Mouse (Mus musculus) liver, adult 2 months (tissue): ENCODE results near the gene Srrd.

Experiments
- CTCF ChIP-seq: fragments of 200-500 bp; IDR thresholded peaks from 2 replicates; pipeline ENCODE4 v1.5.1; 2011; ENCODE audit warnings: low read depth, low read length, control low read depth
- POLR2A ChIP-seq: fragments of 200-500 bp; IDR thresholded peaks from 2 replicates; pipeline ENCODE4 v1.6.1; 2011; ENCODE audit warnings: low read length, control low read depth; ENCODE audit not compliant: insufficient read depth; ENCODE audit errors: extremely low read depth

DNA sequence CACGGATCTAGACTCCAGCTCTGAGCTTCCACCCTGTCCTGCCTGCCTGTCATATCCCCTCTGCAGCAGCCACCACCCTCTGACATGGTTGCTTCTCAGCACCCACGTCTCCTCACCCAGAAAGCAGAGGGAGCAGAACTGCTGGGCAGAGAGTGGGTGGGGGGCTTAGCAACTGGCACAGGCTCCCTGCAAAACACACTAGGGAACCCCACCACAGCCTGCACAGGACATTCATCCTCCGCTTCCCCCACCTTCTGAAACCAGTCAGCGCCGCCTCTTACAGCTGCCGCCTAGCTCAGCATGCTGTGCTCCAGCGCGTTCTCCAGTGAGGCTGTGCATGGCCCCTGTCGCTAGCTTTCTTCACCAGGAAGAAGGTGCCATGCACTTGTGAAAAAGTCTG, 46.5 kb upstream of the Srrd start:
- TF ChIP-seq POLR2A (no peak), CTCF (no peak)
